9 mouse cellular contexts compared by ENCODE assay signal in genomic region chr8:11478807-11479527, GRCm38 (mm10). TPM values are rescaled to one million over a fixed set of nuclear protein-coding genes. Genes with fewer than 3 reads are reported as not detected.
A peak's percentile ranks its signal among the peaks of the same experiment; 100 is the strongest.
DNase-seq lines count a peak whose midpoint lies in the region; ATAC-seq lines count a peak whose summit lies in the region.
"Had no signal": no experiment of that assay in that cellular context is flagged by ENCODE, and none has a peak within 500 bp of the region (broad histone marks: within the 10 kb centered on the region; RNA-seq: fewer than 3 reads in every experiment).

No protein-coding gene starts in this region.

- H3K9ac ChIP-seq in forebrain, embryonic 11.5 days (ENCODE audit: low read length): no peak overlapping the region; the same call in 1 of the 2 replicates
- no peak overlapping the region for H3K9ac ChIP-seq in midbrain, embryonic 15.5 days

- H3K9me3 ChIP-seq in erythroblast, embryonic 14.5 days (ENCODE audit: control insufficient read depth, low read length): no peaks in the 10 kb centered on the region; the same call in 1 of the 2 replicates
- H3K9me3 ChIP-seq in forebrain, embryonic 11.5 days (ENCODE audit: control insufficient read depth, low read length): no peaks in the 10 kb centered on the region
- no peaks in the 10 kb centered on the region for H3K9me3 ChIP-seq in midbrain, embryonic 15.5 days

- H3K4me2 ChIP-seq in forebrain, embryonic 11.5 days (ENCODE audit: low read depth, low read length, severe bottlenecking): peak overlapping the region; percentile 97
- peak overlapping the region; percentile 98 for H3K4me2 ChIP-seq in midbrain, embryonic 15.5 days

- peak overlapping the region; percentile 14 for H3K4me3 ChIP-seq in erythroblast, embryonic 14.5 days (replicated peaks)
- H3K4me3 ChIP-seq in forebrain, embryonic 11.5 days (ENCODE audit: low read depth, low read length): peak overlapping the region; percentile 39
- H3K4me3 ChIP-seq in midbrain, embryonic 15.5 days: peak overlapping the region; percentile 47

- H3K4me1 ChIP-seq in erythroblast, embryonic 14.5 days (ENCODE audit: control insufficient read depth): peaks cover 4% of the 10 kb centered on the region
- peaks cover 8% of the 10 kb centered on the region; the same call in 1 of the 2 replicates for H3K4me1 ChIP-seq in forebrain, embryonic 11.5 days (replicated peaks; ENCODE audit: control insufficient read depth, insufficient read depth, low read length)
- H3K4me1 ChIP-seq in midbrain, embryonic 15.5 days: peaks cover 19% of the 10 kb centered on the region

- DNase-seq in forebrain, embryonic 11.5 days (ENCODE audit: low spot score): no peak
- peak; percentile 70 for DNase-seq in kidney, adult 9 months
- no peak for DNase-seq in T-cell, adult 2 months (ENCODE audit: low spot score)
- DNase-seq in adrenal gland, adult 8-10 months: no peak
- DNase-seq in right cerebral cortex, postnatal 36 days (ENCODE audit: low spot score in 2 of 2): no peak
- DNase-seq: cerebellum, adult 11 months had no signal

- no peak overlapping the region for H3K27ac ChIP-seq in forebrain, embryonic 11.5 days (ENCODE audit: low read depth, low read length)
- H3K27ac ChIP-seq in midbrain, embryonic 15.5 days: no peak overlapping the region

- ATAC-seq in erythroblast, adult 5-6 weeks (replicated peaks; ENCODE audit: low FRiP score, poor library complexity, severe bottlenecking): no peak
- 0 out of 2 replicates have a peak, but pooled peaks have one; percentile 35 for ATAC-seq in forebrain, embryonic 11.5 days (replicated peaks; ENCODE audit: low FRiP score)
- ATAC-seq in midbrain, embryonic 15.5 days (replicated peaks): no peak; the same call in 1 of the 2 replicates

- 1% methylated on average over 23 of the region's 23 CpGs for WGBS in forebrain, embryonic 11.5 days
- 2% methylated on average over 22 of the region's 23 CpGs for WGBS in midbrain, embryonic 15.5 days

- no peaks in the 10 kb centered on the region for H3K36me3 ChIP-seq in erythroblast, embryonic 14.5 days (ENCODE audit: control insufficient read depth)
- no peaks in the 10 kb centered on the region for H3K36me3 ChIP-seq in forebrain, embryonic 11.5 days (ENCODE audit: control insufficient read depth, insufficient read depth, low read length)
- no peaks in the 10 kb centered on the region for H3K36me3 ChIP-seq in midbrain, embryonic 15.5 days (replicated peaks)

- peaks cover 81% of the 10 kb centered on the region for H3K27me3 ChIP-seq in erythroblast, embryonic 14.5 days (ENCODE audit: control insufficient read depth)
- H3K27me3 ChIP-seq in forebrain, embryonic 11.5 days (ENCODE audit: control insufficient read depth, insufficient read depth, low read length): peaks cover 59% of the 10 kb centered on the region
- H3K27me3 ChIP-seq in midbrain, embryonic 15.5 days (replicated peaks): peaks cover 64% of the 10 kb centered on the region

RNA-seq across cellular contexts. Expression of gene Rab20, which starts 0.5 kb away (rescaled TPM):
- polyA plus RNA-seq in erythroblast, embryonic 14.5 days (2012): 0.05 and 0.09 TPM in 2 replicates
- total RNA-seq in erythroblast, adult 5-6 weeks (2015; ENCODE audit: low replicate concordance): 0.63 and 4.8 TPM in 2 replicates
- total RNA-seq in erythroblast, adult 5-6 weeks (2017; ENCODE audit: low replicate concordance): 1.5 and 4.4 TPM in 2 replicates
- polyA plus RNA-seq in forebrain, embryonic 11.5 days (2014; fragmentation: Nextera tagmentation; extraction: Ambion mirVana): 0.53 and 0.75 TPM in 2 replicates
- polyA plus RNA-seq in midbrain, embryonic 15.5 days (2015; fragmentation: Nextera tagmentation; extraction: Ambion mirVana): 0.71 and 1.3 TPM in 2 replicates
- total RNA-seq in adrenal gland, adult 8-10 months (2022): 10 to 100 TPM in 2 of 4 experiments, 1 to 10 TPM in 2; 9.2 to 14.0 (median 10.8) TPM

RNA-seq across cellular contexts. Expression of gene Naxd, which starts 18.3 kb away (rescaled TPM):
- polyA plus RNA-seq in erythroblast, embryonic 14.5 days (2012): 3.1 and 3.9 TPM in 2 replicates
- total RNA-seq in erythroblast, adult 5-6 weeks (2015; ENCODE audit: low replicate concordance): 11.0 and 14.8 TPM in 2 replicates
- total RNA-seq in erythroblast, adult 5-6 weeks (2017; ENCODE audit: low replicate concordance): 11.7 and 13.9 TPM in 2 replicates
- polyA plus RNA-seq in forebrain, embryonic 11.5 days (2014; fragmentation: Nextera tagmentation; extraction: Ambion mirVana): 99.2 and 110 TPM in 2 replicates
- 140 and 153 TPM in 2 replicates for polyA plus RNA-seq in midbrain, embryonic 15.5 days (2015; fragmentation: Nextera tagmentation; extraction: Ambion mirVana)
- total RNA-seq in adrenal gland, adult 8-10 months (2022): 10 to 100 TPM; 73.9 to 84.5 (median 77.5) TPM

Comparison
In these comparisons a context has a peak if more than half of its experiments do, and no peak if none do; other contexts are left out.
1. RNA of gene Naxd, which starts 18.3 kb away (polyA plus RNA-seq): 140 to 153 TPM in midbrain, embryonic 15.5 days and 99.2 to 110 TPM in forebrain, embryonic 11.5 days; 3.1 to 3.9 TPM in erythroblast, embryonic 14.5 days; every median in the first group is over 10 times any median in the second.
2. Peak in every context shown above with its lines, with median percentiles within 50 percentile points of each other: H3K4me3 ChIP-seq.